Mouse (Mus musculus): ENCODE measurements around the gene Gm30302. TPM values are rescaled to one million over a fixed set of nuclear protein-coding genes. Genes with fewer than 3 reads are reported as not detected.

The Gm30302 gene
- total RNA-seq, 4 experiments from 2014 or later, result not detected

DNA sequence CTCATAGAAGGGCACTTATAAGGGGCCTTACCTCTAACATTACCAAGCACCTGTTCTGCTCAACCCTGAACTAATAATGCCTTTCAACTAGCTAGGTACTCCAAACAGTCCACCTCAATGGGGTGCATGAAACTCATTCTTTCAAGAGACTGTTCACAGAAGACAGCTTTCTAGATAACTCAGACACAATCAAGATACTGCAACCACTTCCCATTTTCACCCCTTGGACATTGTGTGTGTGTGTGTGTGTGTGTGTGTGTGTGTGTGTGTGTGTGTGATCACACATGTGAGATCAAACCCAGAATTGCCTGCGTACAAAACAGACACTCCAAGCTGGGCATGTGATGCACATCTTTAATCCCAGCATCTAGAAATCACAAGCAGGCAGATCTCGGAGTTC is 60.8 kb downstream of the Gm30302 start:
- DNase-seq (ENCODE audit: low spot score in 2 of 2), result no peak

DNA sequence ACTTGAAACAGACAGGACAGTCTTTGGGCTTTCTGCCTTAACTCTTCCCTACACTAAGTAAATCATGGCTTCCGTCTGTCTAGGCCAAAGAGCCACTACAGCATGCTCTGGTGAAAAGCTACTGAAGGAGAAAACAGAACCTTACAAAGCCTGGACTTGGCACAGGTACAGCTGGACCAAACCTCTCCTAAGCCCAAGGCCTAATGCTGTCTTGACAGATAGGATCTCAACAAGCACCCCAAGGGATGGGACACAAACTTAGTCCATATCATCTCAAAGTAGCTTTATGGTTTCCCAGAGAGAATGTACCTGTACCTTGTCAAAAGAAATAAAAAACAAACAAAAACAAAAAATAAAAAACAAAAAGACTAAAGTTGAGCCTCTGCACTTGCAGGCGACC is 62.4 kb downstream of the Gm30302 start:
- no peak for DNase-seq (ENCODE audit: low spot score in 2 of 2)

Other genes starting within 250 kb of the Gm30302 start
- gene Omd, start 216.5 kb downstream of the Gm30302 start, total RNA-seq (2022), result 1 to 10 TPM; 1.6 to 2.2 (median 2.1) TPM
- 1 to 10 TPM; 5.1 to 9.6 (median 8.3) TPM for gene Ogn, start 191.0 kb downstream of the Gm30302 start, total RNA-seq (2022)
- 1 to 10 TPM; 1.1 to 1.5 (median 1.3) TPM for gene Cenpp, start 146.2 kb downstream of the Gm30302 start, total RNA-seq (2022)
- gene Nol8, start 145.9 kb downstream of the Gm30302 start, total RNA-seq (2022), result 10 to 100 TPM; 21.7 to 25.9 (median 24.8) TPM
- gene Iars, start 116.9 kb downstream of the Gm30302 start, total RNA-seq (2022), result 10 to 100 TPM; 51.0 to 76.0 (median 64.3) TPM